Mouse (Mus musculus) MEL (cell line): ENCODE data around the gene Myocd. TPM values are rescaled to one million over a fixed set of nuclear protein-coding genes. Genes with fewer than 3 reads are reported as not detected.

ENCODE experiments used
- DNase-seq: peaks from one replicate; pipeline ENCODE4 v3.0.0; 2011; ENCODE audit warnings: low read depth, low spot score
- H3K27ac ChIP-seq: 2 replicates; pipeline ENCODE4 v1.5.1; 2012; ENCODE audit warnings: low read depth, mild to moderate bottlenecking, control low read depth, low read length, moderate library complexity; ENCODE audit not compliant: control insufficient read depth
- H3K27me3 ChIP-seq, 2 experiments: fragments of 150-350 bp in 1 of 2; sonication (generic) in 1 of 2; 2 replicates each; pipeline ENCODE4 v1.6.1; 2012; ENCODE audit warnings: low read length in 2 of 2, mild to moderate bottlenecking in 2 of 2, improper control_type of control experiment in 1 of 2, moderate library complexity in 1 of 2; ENCODE audit not compliant: insufficient read depth in 2 of 2, control insufficient read depth in 1 of 2
- H3K36me3 ChIP-seq, 2 experiments: 2 replicates each; pipeline ENCODE4 v1.6.1; 2012 to 2014; ENCODE audit warnings: low read length in 2 of 2, improper control_type of control experiment in 1 of 2, inconsistent platforms in 1 of 2, mild to moderate bottlenecking in 1 of 2; ENCODE audit not compliant: insufficient read depth in 2 of 2, control insufficient read depth in 1 of 2
- H3K4me1 ChIP-seq, 2 experiments: fragments of 150-350 bp in 1 of 2; sonication (generic) in 1 of 2; 2 replicates each; pipeline ENCODE4 v1.6.1; 2012; ENCODE audit warnings: low read length in 2 of 2, improper control_type of control experiment in 1 of 2, mild to moderate bottlenecking in 1 of 2; ENCODE audit not compliant: insufficient read depth in 2 of 2, control insufficient read depth in 1 of 2
- H3K4me3 ChIP-seq, 2 experiments: fragments of 150-350 bp in 1 of 2; sonication (generic) in 1 of 2; 2 replicates each; pipeline ENCODE4 v1.5.1; 2012; ENCODE audit warnings: low read depth in 2 of 2, low read length in 2 of 2, mild to moderate bottlenecking in 2 of 2, moderate library complexity in 2 of 2, control low read depth in 1 of 2, improper control_type of control experiment in 1 of 2; ENCODE audit not compliant: control insufficient read depth in 1 of 2, insufficient read depth in 1 of 2
- H3K79me2 ChIP-seq: 2 replicates; pipeline ENCODE4 v1.6.1; 2012; ENCODE audit warnings: mild to moderate bottlenecking, low read length, moderate library complexity; ENCODE audit not compliant: control insufficient read depth, poor library complexity, insufficient read depth
- H3K9ac ChIP-seq: 2 replicates; pipeline ENCODE4 v1.6.1; 2012; ENCODE audit warnings: low read depth, mild to moderate bottlenecking, control low read depth, low read length, moderate library complexity; ENCODE audit not compliant: control insufficient read depth, poor library complexity, severe bottlenecking
- H3K9me3 ChIP-seq: fragments of 150-350 bp; sonication (generic); replicated peaks from 2 replicates; pipeline ENCODE4 v1.6.1; 2012; ENCODE audit warnings: mild to moderate bottlenecking, low read length, improper control_type of control experiment, moderate library complexity; ENCODE audit not compliant: insufficient read depth
- CHD1 ChIP-seq: IDR thresholded peaks from 2 replicates; pipeline ENCODE4 v1.6.1; 2012; ENCODE audit warnings: low read depth, mild to moderate bottlenecking, inconsistent platforms, low read length, improper control_type of control experiment
- CHD2 ChIP-seq: IDR thresholded peaks from 2 replicates; pipeline ENCODE4 v1.6.1; 2011; ENCODE audit warnings: low read length, improper control_type of control experiment
- E2F4 ChIP-seq: IDR thresholded peaks from 2 replicates; pipeline ENCODE4 v1.6.1; 2011; ENCODE audit warnings: low read depth, low read length, improper control_type of control experiment, borderline replicate concordance
- ELF1 ChIP-seq: IDR thresholded peaks from 2 replicates; pipeline ENCODE4 v1.6.1; 2014; ENCODE audit warnings: low read depth, mild to moderate bottlenecking, inconsistent platforms, low read length, improper control_type of control experiment, moderate library complexity
- EP300 ChIP-seq, 2 experiments: IDR thresholded peaks; 2 replicates each; pipeline ENCODE4 v1.6.1; 2011; ENCODE audit warnings: improper control_type of control experiment in 2 of 2, low read length in 2 of 2, low read depth in 1 of 2, mild to moderate bottlenecking in 1 of 2
- GATA1 ChIP-seq: IDR thresholded peaks from 2 replicates; pipeline ENCODE4 v1.6.1; 2011; ENCODE audit warnings: low read depth, low read length, improper control_type of control experiment
- JUND ChIP-seq: IDR thresholded peaks from 2 replicates; pipeline ENCODE4 v1.6.1; 2011; ENCODE audit warnings: low read depth, mild to moderate bottlenecking, improper control_type of control experiment, low read length
- MXI1 ChIP-seq: IDR thresholded peaks from 2 replicates; pipeline ENCODE4 v1.6.1; 2011; ENCODE audit warnings: mild to moderate bottlenecking, low read depth, low read length, improper control_type of control experiment
- NELFE ChIP-seq: IDR thresholded peaks from 2 replicates; pipeline ENCODE4 v1.6.1; 2011; ENCODE audit warnings: low read depth, low read length, improper control_type of control experiment
- POLR2AphosphoS5 ChIP-seq: IDR thresholded peaks from 2 replicates; pipeline ENCODE4 v1.6.1; 2012; ENCODE audit warnings: low read depth, borderline replicate concordance, mild to moderate bottlenecking, inconsistent platforms, low read length, moderate library complexity, mixed read lengths
- RAD21 ChIP-seq: IDR thresholded peaks from 2 replicates; pipeline ENCODE4 v1.6.1; 2011; ENCODE audit warnings: mild to moderate bottlenecking, low read depth, low read length, improper control_type of control experiment
- SIN3A ChIP-seq: IDR thresholded peaks from 2 replicates; pipeline ENCODE4 v1.6.1; 2012; ENCODE audit warnings: low read length, improper control_type of control experiment, inconsistent platforms
- TAL1 ChIP-seq: IDR thresholded peaks from 2 replicates; pipeline ENCODE4 v1.6.1; 2012; ENCODE audit warnings: mild to moderate bottlenecking, inconsistent platforms, low read length, moderate library complexity, mixed read lengths
- UBTF ChIP-seq: IDR thresholded peaks from 2 replicates; pipeline ENCODE4 v1.6.1; 2012; ENCODE audit warnings: low read depth, mild to moderate bottlenecking, inconsistent platforms, low read length, improper control_type of control experiment, moderate library complexity, borderline replicate concordance; ENCODE audit not compliant: insufficient read depth
- ZC3H11A ChIP-seq: IDR thresholded peaks from 2 replicates; pipeline ENCODE4 v1.6.1; 2012; ENCODE audit warnings: low read depth, mild to moderate bottlenecking, inconsistent platforms, low read length, improper control_type of control experiment
- ZKSCAN1 ChIP-seq: IDR thresholded peaks from 2 replicates; pipeline ENCODE4 v1.6.1; 2012; ENCODE audit warnings: low read depth, mild to moderate bottlenecking, inconsistent platforms, low read length, improper control_type of control experiment, moderate library complexity
- ZNF384 ChIP-seq: IDR thresholded peaks from 2 replicates; pipeline ENCODE4 v1.6.1; 2012; ENCODE audit warnings: low read depth, mild to moderate bottlenecking, inconsistent platforms, low read length, improper control_type of control experiment
- polyA plus RNA-seq, 2 experiments: library from polyadenylated mRNA; stranded (reverse) in 1 of 2; unstranded in 1 of 2; fragments of >175 nt in 1 of 2; fragments of >200 nt in 1 of 2; gene quantifications; 2 replicates each; pipeline versions ENCODE4 v1.2.1 to v1.2.4; 2012; ENCODE audit warnings: low replicate concordance in 2 of 2, low read depth in 1 of 2; ENCODE audit not compliant: insufficient read length in 2 of 2, insufficient read depth in 1 of 2, missing spikeins in 1 of 2
- total RNA-seq: library from RNA; depleted of rRNA; stranded (reverse); fragments of 300-350 nt; gene quantifications from 2 replicates; pipeline ENCODE4 v1.2.3, GENCODE M21; 2012

The Myocd gene
- total and polyA plus RNA-seq, 3 experiments = not detected

DNA sequence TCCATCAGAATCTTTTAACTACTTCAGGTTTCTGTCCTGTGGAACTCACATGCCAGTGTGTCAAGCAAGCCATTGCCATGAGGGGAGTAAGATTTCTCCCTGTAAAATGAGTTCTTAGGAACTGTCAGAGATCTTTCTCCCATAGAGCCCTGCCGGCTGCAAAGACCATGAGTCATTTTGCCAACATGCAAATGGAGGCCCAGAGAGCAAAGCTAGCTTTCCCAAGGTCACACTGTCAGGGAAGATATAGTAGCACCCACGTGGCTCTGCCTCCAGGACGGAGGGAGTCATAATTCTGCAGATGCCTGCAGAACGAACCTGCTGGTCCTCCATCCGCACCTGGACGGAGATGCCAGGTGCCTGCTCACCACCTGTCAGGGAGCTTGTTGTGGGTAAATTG is 6.3 kb downstream of the Myocd start:
- no peaks in the 10 kb centered on the region for H3K36me3 ChIP-seq
- no peak for DNase-seq
- no peaks in the 10 kb centered on the region for H3K27me3 ChIP-seq
- H3K9ac ChIP-seq = no peak overlapping the region
- H3K4me1 ChIP-seq = no peaks in the 10 kb centered on the region
- TF ChIP-seq MXI1 = no peak
- TF ChIP-seq CHD2 = no peak
- no peak for TF ChIP-seq NELFE
- no peak for TF ChIP-seq ELF1
- no peak overlapping the region for H3K4me3 ChIP-seq
- no peak overlapping the region for H3K27ac ChIP-seq
- H3K79me2 ChIP-seq = no peaks in the 10 kb centered on the region
- H3K9me3 ChIP-seq = no peaks in the 10 kb centered on the region

DNA sequence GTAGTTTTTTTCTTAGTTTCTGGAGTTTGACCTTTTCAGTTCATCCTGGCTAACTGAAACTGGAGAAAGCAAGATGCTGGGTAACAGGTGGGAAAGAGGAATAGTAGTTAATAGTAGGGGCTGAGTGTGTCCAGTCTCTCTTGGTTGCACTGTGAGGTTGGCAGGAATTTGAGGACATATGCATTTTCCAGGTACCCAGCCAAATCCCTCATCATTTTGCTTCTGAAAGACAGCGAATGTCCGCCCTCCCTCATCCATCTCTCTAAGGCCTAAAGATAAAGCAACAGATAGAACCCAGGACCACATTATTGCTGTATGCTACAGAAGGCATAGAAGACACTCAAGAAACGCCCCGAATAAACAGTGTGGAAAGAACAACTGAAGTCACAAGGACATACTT is 10.8 kb downstream of the Myocd start:
- Histone ChIP-seq H3K9ac (no peak overlapping the region), H3K27ac (no peak overlapping the region), H3K79me2 (no peaks in the 10 kb centered on the region), H3K27me3 (no peaks in the 10 kb centered on the region; a peak in 1 of 4 replicates), H3K9me3 (no peaks in the 10 kb centered on the region), H3K4me3 (no peak overlapping the region), H3K4me1 (no peaks in the 10 kb centered on the region), H3K36me3 (no peaks in the 10 kb centered on the region)
- no peak for DNase-seq
- TF ChIP-seq POLR2AphosphoS5 = no peak
- TF ChIP-seq ZKSCAN1 = no peak
- TF ChIP-seq GATA1 = no peak
- no peak for TF ChIP-seq TAL1
- TF ChIP-seq RAD21 = no peak
- no peak for TF ChIP-seq MXI1
- no peak for TF ChIP-seq CHD1
- no peak for TF ChIP-seq UBTF
- TF ChIP-seq ZC3H11A = no peak
- no peak for TF ChIP-seq SIN3A

- Histone ChIP-seq H3K27ac (no peak overlapping the region), H3K36me3 (no peaks in the 10 kb centered on the region), H3K4me3 (no peak overlapping the region), H3K27me3 (no peaks in the 10 kb centered on the region; a peak in 1 of 4 replicates), H3K9me3 (no peaks in the 10 kb centered on the region), H3K9ac (no peak overlapping the region), H3K79me2 (no peaks in the 10 kb centered on the region), H3K4me1 (no peaks in the 10 kb centered on the region)
- TF ChIP-seq JUND = no peak
- TF ChIP-seq ZNF384 = no peak
- TF ChIP-seq SIN3A = no peak
- no peak for TF ChIP-seq E2F4
- TF ChIP-seq ZKSCAN1 = no peak
- no peak for TF ChIP-seq MXI1
- TF ChIP-seq EP300 (IDR thresholded peaks at IDR 0.05; ENCODE audit: low read depth in 1 of 2, low read length in 2 of 2) = no peak
- no peak for DNase-seq
Observed at GRCm38 (mm10) chr11:65256143-65256542, 13.6 kb downstream of the Myocd start.
